Mouse (Mus musculus) midbrain, embryonic 12.5 days (tissue): Measurements from ENCODE around the gene Snrpd3. TPM values are rescaled to one million over a fixed set of nuclear protein-coding genes. Genes with fewer than 3 reads are reported as not detected.
"Not testable (repeated sequence)": the region's sequence is repeated elsewhere in the genome, so short reads cannot be mapped to it uniquely, and the experiment has no call there.

ENCODE experiments used
- ATAC-seq: fragments of 200-750 bp; cut with Nextera tagmentation; 2 replicates; pipeline ENCODE4 v1.8.0; 2017; ENCODE audit warnings: low read depth, moderate TSS enrichment, moderate library complexity; ENCODE audit not compliant: low FRiP score
- H3K27ac ChIP-seq: fragments of 300-500 bp; sonication (generic); replicated peaks from 2 replicates; pipeline ENCODE4 v1.5.1; 2016; ENCODE audit warnings: mild to moderate bottlenecking
- H3K27me3 ChIP-seq: fragments of 300-500 bp; sonication (generic); 2 replicates; pipeline ENCODE4 v1.6.1; 2016; ENCODE audit warnings: mild to moderate bottlenecking
- H3K36me3 ChIP-seq: fragments of 300-500 bp; sonication (generic); 2 replicates; pipeline ENCODE4 v1.6.1; 2016
- H3K4me1 ChIP-seq: fragments of 300-500 bp; sonication (generic); 2 replicates; pipeline ENCODE4 v1.6.1; 2016
- H3K4me2 ChIP-seq: fragments of 300-500 bp; sonication (generic); replicated peaks from 2 replicates; pipeline ENCODE4 v1.6.1; 2016; ENCODE audit warnings: mild to moderate bottlenecking, moderate library complexity
- H3K4me3 ChIP-seq: fragments of 300-500 bp; sonication (generic); 2 replicates; pipeline ENCODE4 v1.5.1; 2016; ENCODE audit warnings: mild to moderate bottlenecking
- H3K9ac ChIP-seq: fragments of 300-500 bp; sonication (generic); replicated peaks from 2 replicates; pipeline ENCODE4 v1.6.1; 2016; ENCODE audit warnings: mild to moderate bottlenecking, moderate library complexity
- H3K9me3 ChIP-seq: fragments of 300-500 bp; sonication (generic); 2 replicates; pipeline ENCODE4 v1.6.1; 2016; ENCODE audit warnings: mild to moderate bottlenecking
- WGBS: fragments of 180-500 bp; shearing (Covaris S2); methylation state at CpG from one replicate; pipeline ENCODE4 v1.1.7; 2016; 5-methylcytosine and 5-hydroxymethylcytosine counted together
- polyA plus RNA-seq: library from polyadenylated mRNA; unstranded; fragments of >200 nt; fragmentation: Nextera tagmentation; extraction: Ambion mirVana; gene quantifications from 2 replicates; pipeline ENCODE4 v1.2.1, GENCODE M21; 2016

The Snrpd3 gene
- polyA plus RNA-seq, 1 experiment from 2014 or later: 182 TPM

GRCm38 (mm10) chr10:75486086-75486979 lies 31.0 kb upstream of the Snrpd3 start:
- Histone ChIP-seq H3K9ac (no peak overlapping the region), H3K9me3 (no peaks in the 10 kb centered on the region), H3K4me1 (no peaks in the 10 kb centered on the region), H3K4me3 (no peak overlapping the region), H3K27ac (no peak overlapping the region), H3K36me3 (no peaks in the 10 kb centered on the region), H3K27me3 (no peaks in the 10 kb centered on the region), H3K4me2 (no peak overlapping the region)
- 52% methylated on average over 9 of the region's 9 CpGs for WGBS
- no peak for ATAC-seq

GRCm38 (mm10) chr10:75487131-75487530 lies 30.2 kb upstream of the Snrpd3 start:
- Histone ChIP-seq H3K36me3 (no peaks in the 10 kb centered on the region), H3K27ac (no peak overlapping the region), H3K4me3 (no peak overlapping the region), H3K4me2 (no peak overlapping the region), H3K27me3 (no peaks in the 10 kb centered on the region), H3K9me3 (no peaks in the 10 kb centered on the region), H3K9ac (no peak overlapping the region), H3K4me1 (no peaks in the 10 kb centered on the region)
- 65% methylated on average over 3 of the region's 3 CpGs for WGBS
- ATAC-seq: no peak

GRCm38 (mm10) chr10:75489522-75489921 lies 27.8 kb upstream of the Snrpd3 start:
- Histone ChIP-seq H3K4me1 (no peaks in the 10 kb centered on the region), H3K9ac (no peak overlapping the region), H3K4me2 (no peak overlapping the region), H3K9me3 (no peaks in the 10 kb centered on the region), H3K36me3 (no peaks in the 10 kb centered on the region), H3K27ac (no peak overlapping the region), H3K27me3 (no peaks in the 10 kb centered on the region), H3K4me3 (no peak overlapping the region)
- WGBS: 78% methylated on average over 2 of the region's 2 CpGs
- no peak for ATAC-seq

- Histone ChIP-seq H3K27ac (no peak overlapping the region), H3K4me2 (no peak overlapping the region), H3K27me3 (no peaks in the 10 kb centered on the region), H3K9me3 (no peaks in the 10 kb centered on the region), H3K4me3 (no peak overlapping the region), H3K36me3 (no peaks in the 10 kb centered on the region), H3K9ac (no peak overlapping the region), H3K4me1 (no peaks in the 10 kb centered on the region)
- ATAC-seq: no peak
- WGBS: 84% methylated on average over 2 of the region's 2 CpGs
These were observed 26.6 kb upstream of the Snrpd3 start for GRCm38 (mm10) chr10:75490731-75491130.

- WGBS: 90% methylated on average over 3 of the region's 3 CpGs
- no peak overlapping the region for H3K9ac ChIP-seq
- H3K4me3 ChIP-seq: no peak overlapping the region
- ATAC-seq: no peak
- H3K9me3 ChIP-seq: no peaks in the 10 kb centered on the region
- H3K36me3 ChIP-seq: no peaks in the 10 kb centered on the region
- no peak overlapping the region for H3K27ac ChIP-seq
- no peaks in the 10 kb centered on the region for H3K27me3 ChIP-seq
- no peaks in the 10 kb centered on the region for H3K4me1 ChIP-seq
- no peak overlapping the region for H3K4me2 ChIP-seq
These were observed 26.0 kb upstream of the Snrpd3 start for GRCm38 (mm10) chr10:75491234-75491935.

- Histone ChIP-seq H3K4me1 (no peaks in the 10 kb centered on the region), H3K27me3 (no peaks in the 10 kb centered on the region), H3K4me2 (no peak overlapping the region), H3K36me3 (no peaks in the 10 kb centered on the region), H3K9me3 (no peaks in the 10 kb centered on the region), H3K9ac (no peak overlapping the region), H3K27ac (no peak overlapping the region), H3K4me3 (no peak overlapping the region)
- WGBS: 88% methylated on average over 2 of the region's 2 CpGs
- ATAC-seq: no peak
These were observed 25.5 kb upstream of the Snrpd3 start for GRCm38 (mm10) chr10:75491936-75492262.

GRCm38 (mm10) chr10:75495304-75495703 lies 22.0 kb upstream of the Snrpd3 start:
- no peak overlapping the region for H3K9ac ChIP-seq
- 82% methylated on average over 6 of the region's 6 CpGs for WGBS
- no peak overlapping the region for H3K4me2 ChIP-seq
- no peaks in the 10 kb centered on the region for H3K36me3 ChIP-seq
- no peak overlapping the region for H3K27ac ChIP-seq
- H3K9me3 ChIP-seq: no peaks in the 10 kb centered on the region
- no peaks in the 10 kb centered on the region for H3K27me3 ChIP-seq
- no peaks in the 10 kb centered on the region for H3K4me1 ChIP-seq
- no peak for ATAC-seq
- H3K4me3 ChIP-seq: no peak overlapping the region

- H3K4me1 ChIP-seq: no peaks in the 10 kb centered on the region
- H3K4me2 ChIP-seq: no peak overlapping the region
- no peak overlapping the region for H3K27ac ChIP-seq
- no peaks in the 10 kb centered on the region for H3K27me3 ChIP-seq
- no peak overlapping the region for H3K4me3 ChIP-seq
- H3K9me3 ChIP-seq: no peaks in the 10 kb centered on the region
- ATAC-seq: no peak
- H3K9ac ChIP-seq: no peak overlapping the region
- no peaks in the 10 kb centered on the region for H3K36me3 ChIP-seq
These were observed 21.4 kb upstream of the Snrpd3 start for GRCm38 (mm10) chr10:75495921-75496320.

- not testable (repeated sequence) for H3K9ac ChIP-seq, H3K9me3 ChIP-seq, H3K4me3 ChIP-seq, ATAC-seq, H3K4me2 ChIP-seq, H3K36me3 ChIP-seq, H3K27me3 ChIP-seq, H3K27ac ChIP-seq, H3K4me1 ChIP-seq
- WGBS: 90% methylated on average over 7 of the region's 7 CpGs
These were observed 18.1 kb upstream of the Snrpd3 start for GRCm38 (mm10) chr10:75499214-75499613.

GRCm38 (mm10) chr10:75499791-75500190 lies 17.6 kb upstream of the Snrpd3 start:
- Histone ChIP-seq H3K4me1 (no peaks in the 10 kb centered on the region), H3K9ac (no peak overlapping the region), H3K4me3 (no peak overlapping the region), H3K27ac (no peak overlapping the region), H3K4me2 (no peak overlapping the region), H3K9me3 (no peaks in the 10 kb centered on the region), H3K36me3 (no peaks in the 10 kb centered on the region), H3K27me3 (no peaks in the 10 kb centered on the region)
- WGBS: 50% methylated on average over 3 of the region's 3 CpGs
- ATAC-seq: no peak

- no peaks in the 10 kb centered on the region for H3K9me3 ChIP-seq
- 72% methylated on average over 7 of the region's 7 CpGs for WGBS
- no peak overlapping the region for H3K27ac ChIP-seq
- no peak overlapping the region for H3K9ac ChIP-seq
- H3K4me1 ChIP-seq: no peaks in the 10 kb centered on the region
- no peaks in the 10 kb centered on the region for H3K36me3 ChIP-seq
- no peak for ATAC-seq
- H3K4me3 ChIP-seq: no peak overlapping the region
- H3K4me2 ChIP-seq: no peak overlapping the region
- H3K27me3 ChIP-seq: no peaks in the 10 kb centered on the region
These were observed 17.0 kb upstream of the Snrpd3 start for GRCm38 (mm10) chr10:75500345-75500744.

GRCm38 (mm10) chr10:75501641-75502040 lies 15.7 kb upstream of the Snrpd3 start:
- WGBS: 94% methylated on average over 1 of the region's 1 CpGs

More at GRCm38 (mm10) chr10:75501641-75502040, 15.7 kb upstream of the Snrpd3 start:
- H3K36me3 ChIP-seq: no peaks in the 10 kb centered on the region
- H3K4me1 ChIP-seq: no peaks in the 10 kb centered on the region
- H3K27ac ChIP-seq: no peak overlapping the region
- no peak overlapping the region for H3K9ac ChIP-seq
- H3K4me2 ChIP-seq: no peak overlapping the region
- H3K9me3 ChIP-seq: no peaks in the 10 kb centered on the region
- no peak overlapping the region for H3K4me3 ChIP-seq
- ATAC-seq: no peak
- no peaks in the 10 kb centered on the region for H3K27me3 ChIP-seq
